Mouse (Mus musculus) liver, postnatal 0 days (tissue): ENCODE data around the gene Myo1d. TPM values are rescaled to one million over a fixed set of nuclear protein-coding genes. Genes with fewer than 3 reads are reported as not detected.
A peak's percentile ranks its signal among the peaks of the same experiment; 100 is the strongest.

Experiments
- ATAC-seq: fragments of 200-750 bp; cut with Nextera tagmentation; 2 replicates; pipeline ENCODE4 v1.8.0; 2017; ENCODE audit warnings: mild to moderate bottlenecking, moderate library complexity
- DNase-seq: peaks from one replicate; pipeline ENCODE4 v3.0.0-alpha.2; 2016
- H3K27ac ChIP-seq: fragments of 300-500 bp; sonication (generic); 2 replicates; pipeline ENCODE4 v1.5.1; 2014; ENCODE audit warnings: antibody characterized with exemption, moderate library complexity, mild to moderate bottlenecking, low read depth
- H3K27me3 ChIP-seq: fragments of 300-500 bp; sonication (generic); 2 replicates; pipeline ENCODE4 v1.6.1; 2014; ENCODE audit warnings: low read length, control low read depth, mixed read lengths; ENCODE audit not compliant: insufficient read depth
- H3K36me3 ChIP-seq: fragments of 300-500 bp; sonication (generic); replicated peaks from 2 replicates; pipeline ENCODE4 v1.6.1; 2014; ENCODE audit warnings: mild to moderate bottlenecking, control low read depth, low read length, moderate library complexity, mixed read lengths; ENCODE audit not compliant: insufficient read depth
- H3K4me1 ChIP-seq: fragments of 300-500 bp; sonication (generic); 2 replicates; pipeline ENCODE4 v1.6.1; 2014; ENCODE audit warnings: antibody characterized with exemption, mild to moderate bottlenecking, control low read depth; ENCODE audit not compliant: insufficient read depth
- H3K4me2 ChIP-seq: fragments of 300-500 bp; sonication (generic); 2 replicates; pipeline ENCODE4 v1.6.1; 2014; ENCODE audit warnings: low read depth, mild to moderate bottlenecking, low read length, moderate library complexity, mixed read lengths
- H3K4me3 ChIP-seq: fragments of 300-500 bp; sonication (generic); 2 replicates; pipeline ENCODE4 v1.5.1; 2014; ENCODE audit warnings: low read depth, low read length
- H3K9ac ChIP-seq: fragments of 300-500 bp; sonication (generic); replicated peaks from 2 replicates; pipeline ENCODE4 v1.6.1; 2014; ENCODE audit warnings: mild to moderate bottlenecking, moderate library complexity
- H3K9me3 ChIP-seq: fragments of 300-500 bp; sonication (generic); 2 replicates; pipeline ENCODE4 v1.6.1; 2016; ENCODE audit warnings: mild to moderate bottlenecking, control low read depth, low read length, mixed read lengths
- CTCF ChIP-seq: sonication (generic); IDR thresholded peaks from 2 replicates; pipeline ENCODE4 v1.5.1; 2016; ENCODE audit warnings: antibody characterized with exemption, low read depth
- EP300 ChIP-seq: IDR thresholded peaks from 2 replicates; pipeline ENCODE4 v1.6.1; 2016; ENCODE audit warnings: antibody characterized with exemption, low read depth, mild to moderate bottlenecking
- WGBS: fragments of 180-500 bp; shearing (Covaris S2); extraction: QIAGEN DNeasy Blood & Tissue Kit; methylation state at CpG from one replicate; pipeline ENCODE4 v1.1.7; 2014; ENCODE audit not compliant: insufficient replicate concordance; 5-methylcytosine and 5-hydroxymethylcytosine counted together
- polyA plus RNA-seq: library from polyadenylated mRNA; unstranded; fragments of >200 nt; fragmentation: Nextera tagmentation; extraction: Ambion mirVana; gene quantifications from 2 replicates; pipeline ENCODE4 v1.2.1, GENCODE M21; 2015

The Myo1d gene
- polyA plus RNA-seq, 1 experiment from 2014 or later = 4.6 TPM

GRCm38 (mm10) chr11:80560770-80561169 lies 219.1 kb downstream of the Myo1d start:
- Histone ChIP-seq H3K4me1 (no peaks in the 10 kb centered on the region), H3K27ac (no peak overlapping the region), H3K9ac (no peak overlapping the region), H3K9me3 (no peaks in the 10 kb centered on the region), H3K36me3 (no peaks in the 10 kb centered on the region), H3K4me3 (no peak overlapping the region), H3K4me2 (no peak overlapping the region), H3K27me3 (no peaks in the 10 kb centered on the region)
- TF ChIP-seq CTCF (no peak), EP300 (no peak)
- WGBS = 34% methylated on average over 5 of the region's 5 CpGs
- DNase-seq = no peak
- ATAC-seq = no peak

- ATAC-seq = no peak
- no peaks in the 10 kb centered on the region for H3K9me3 ChIP-seq
- DNase-seq = no peak
- no peaks in the 10 kb centered on the region for H3K4me1 ChIP-seq
- no peaks in the 10 kb centered on the region for H3K27me3 ChIP-seq
- 90% methylated on average over 5 of the region's 5 CpGs for WGBS
- H3K4me2 ChIP-seq = no peak overlapping the region
- no peaks in the 10 kb centered on the region for H3K36me3 ChIP-seq
- no peak for TF ChIP-seq CTCF
- no peak for TF ChIP-seq EP300
- no peak overlapping the region for H3K4me3 ChIP-seq
- no peak overlapping the region for H3K9ac ChIP-seq
- H3K27ac ChIP-seq = no peak overlapping the region
Measured at GRCm38 (mm10) chr11:80555416-80555815, 224.4 kb downstream of the Myo1d start.

GRCm38 (mm10) chr11:80553046-80553445 lies 226.8 kb downstream of the Myo1d start:
- Histone ChIP-seq H3K36me3 (no peaks in the 10 kb centered on the region), H3K4me3 (no peak overlapping the region), H3K27me3 (no peaks in the 10 kb centered on the region), H3K4me1 (no peaks in the 10 kb centered on the region), H3K9ac (no peak overlapping the region), H3K4me2 (no peak overlapping the region), H3K27ac (no peak overlapping the region), H3K9me3 (no peaks in the 10 kb centered on the region)
- 43% methylated on average over 11 of the region's 11 CpGs for WGBS
- no peak for ATAC-seq
- TF ChIP-seq EP300 (no peak), CTCF (no peak)
- no peak for DNase-seq

GRCm38 (mm10) chr11:80551634-80552033 lies 228.2 kb downstream of the Myo1d start:
- Histone ChIP-seq H3K36me3 (no peaks in the 10 kb centered on the region), H3K4me1 (no peaks in the 10 kb centered on the region), H3K4me2 (no peak overlapping the region), H3K9me3 (no peaks in the 10 kb centered on the region), H3K4me3 (no peak overlapping the region), H3K27me3 (no peaks in the 10 kb centered on the region), H3K9ac (no peak overlapping the region), H3K27ac (no peak overlapping the region)
- ATAC-seq (no peak), DNase-seq (no peak)
- 42% methylated on average over 3 of the region's 3 CpGs for WGBS
- TF ChIP-seq CTCF = no peak
- no peak for TF ChIP-seq EP300

- Histone ChIP-seq H3K4me1 (no peaks in the 10 kb centered on the region), H3K4me2 (no peak overlapping the region), H3K27me3 (no peaks in the 10 kb centered on the region), H3K27ac (no peak overlapping the region), H3K9me3 (no peaks in the 10 kb centered on the region), H3K36me3 (no peaks in the 10 kb centered on the region), H3K9ac (no peak overlapping the region), H3K4me3 (no peak overlapping the region)
- ATAC-seq = no peak
- no peak for DNase-seq
- no peak for TF ChIP-seq EP300
- no peak for TF ChIP-seq CTCF
- WGBS = 77% methylated on average over 10 of the region's 10 CpGs
Measured at GRCm38 (mm10) chr11:80550264-80550663, 229.6 kb downstream of the Myo1d start.

- 53% methylated on average over 6 of the region's 6 CpGs for WGBS
Measured at GRCm38 (mm10) chr11:80549854-80550253, 230.0 kb downstream of the Myo1d start.

GRCm38 (mm10) chr11:80546233-80546632 lies 233.6 kb downstream of the Myo1d start:
- TF ChIP-seq EP300 (no peak), CTCF (peak; percentile 33)
- WGBS = 60% methylated on average over 2 of the region's 2 CpGs

More at GRCm38 (mm10) chr11:80549854-80550253, 230.0 kb downstream of the Myo1d start:
- Histone ChIP-seq H3K27me3 (no peaks in the 10 kb centered on the region), H3K9ac (no peak overlapping the region), H3K36me3 (no peaks in the 10 kb centered on the region), H3K4me1 (no peaks in the 10 kb centered on the region), H3K4me3 (no peak overlapping the region), H3K4me2 (no peak overlapping the region), H3K9me3 (no peaks in the 10 kb centered on the region), H3K27ac (no peak overlapping the region)
- no peak for TF ChIP-seq EP300
- TF ChIP-seq CTCF = no peak
- ATAC-seq (no peak), DNase-seq (no peak)

More at GRCm38 (mm10) chr11:80546233-80546632, 233.6 kb downstream of the Myo1d start:
- no peaks in the 10 kb centered on the region for H3K27me3 ChIP-seq
- H3K9me3 ChIP-seq = no peaks in the 10 kb centered on the region
- H3K4me1 ChIP-seq = no peaks in the 10 kb centered on the region
- no peak overlapping the region for H3K27ac ChIP-seq
- no peak overlapping the region for H3K4me2 ChIP-seq
- no peaks in the 10 kb centered on the region for H3K36me3 ChIP-seq
- DNase-seq = no peak
- no peak for ATAC-seq
- no peak overlapping the region for H3K9ac ChIP-seq
- no peak overlapping the region for H3K4me3 ChIP-seq
